Mouse (Mus musculus): Measurements from ENCODE around the gene D230025D16Rik. TPM values are rescaled to one million over a fixed set of nuclear protein-coding genes. Genes with fewer than 3 reads are reported as not detected.

D230025D16Rik gene
- polyA plus RNA-seq, 1 experiment from 2014 or later = 19.1 TPM

GRCm38 (mm10) chr8:105192182-105192581, 32.8 kb upstream of the D230025D16Rik start:
- 94% methylated on average over 5 of the region's 5 CpGs for WGBS
- Histone ChIP-seq H3K4me1 (replicated peaks; ENCODE audit: control insufficient read depth, insufficient read depth) (no peaks in the 10 kb centered on the region), H3K9ac (ENCODE audit: low read length) (no peak overlapping the region), H3K4me3 (ENCODE audit: low read depth, low read length) (no peak overlapping the region), H3K27me3 (ENCODE audit: control insufficient read depth, insufficient read depth, low read length) (no peaks in the 10 kb centered on the region), H3K9me3 (ENCODE audit: control insufficient read depth, low read length) (no peaks in the 10 kb centered on the region), H3K27ac (replicated peaks) (no peak overlapping the region), H3K4me2 (replicated peaks; ENCODE audit: low read depth) (no peak overlapping the region), H3K36me3 (ENCODE audit: control insufficient read depth, insufficient read depth, low read length) (peaks cover 10% of the 10 kb centered on the region)
- TF ChIP-seq EP300 (optimal IDR thresholded peaks at IDR 0.05) (no peak), CTCF (IDR thresholded peaks at IDR 0.05; ENCODE audit: low read depth) (no peak)
- no peak for ATAC-seq (ENCODE audit: low FRiP score, low TSS enrichment)
- DNase-seq (ENCODE audit: low spot score) = no peak

GRCm38 (mm10) chr8:105205748-105206147, 19.2 kb upstream of the D230025D16Rik start:
- Histone ChIP-seq H3K36me3 (ENCODE audit: control insufficient read depth, insufficient read depth, low read length) (peaks cover 2% of the 10 kb centered on the region; the same call in 1 of the 2 replicates), H3K27ac (replicated peaks) (no peak overlapping the region), H3K9ac (ENCODE audit: low read length) (no peak overlapping the region), H3K27me3 (ENCODE audit: control insufficient read depth, insufficient read depth, low read length) (no peaks in the 10 kb centered on the region), H3K4me3 (ENCODE audit: low read depth, low read length) (no peak overlapping the region), H3K4me1 (replicated peaks; ENCODE audit: control insufficient read depth, insufficient read depth) (no peaks in the 10 kb centered on the region), H3K4me2 (replicated peaks; ENCODE audit: low read depth) (no peak overlapping the region), H3K9me3 (ENCODE audit: control insufficient read depth, low read length) (no peaks in the 10 kb centered on the region)
- no peak for TF ChIP-seq EP300 (optimal IDR thresholded peaks at IDR 0.05)
- no peak for TF ChIP-seq CTCF (IDR thresholded peaks at IDR 0.05; ENCODE audit: low read depth)
- DNase-seq (ENCODE audit: low spot score) (no peak), ATAC-seq (ENCODE audit: low FRiP score, low TSS enrichment) (no peak)
- WGBS = 74% methylated on average over 1 of the region's 1 CpGs

- TF ChIP-seq CTCF (IDR thresholded peaks at IDR 0.05; ENCODE audit: low read depth) (no peak), EP300 (optimal IDR thresholded peaks at IDR 0.05) (no peak)
- Histone ChIP-seq H3K27me3 (ENCODE audit: control insufficient read depth, insufficient read depth, low read length) (no peaks in the 10 kb centered on the region), H3K9me3 (ENCODE audit: control insufficient read depth, low read length) (no peaks in the 10 kb centered on the region), H3K4me1 (replicated peaks; ENCODE audit: control insufficient read depth, insufficient read depth) (no peaks in the 10 kb centered on the region), H3K36me3 (ENCODE audit: control insufficient read depth, insufficient read depth, low read length) (peaks cover 2% of the 10 kb centered on the region; the same call in 1 of the 2 replicates), H3K4me3 (ENCODE audit: low read depth, low read length) (no peak overlapping the region), H3K9ac (ENCODE audit: low read length) (no peak overlapping the region), H3K4me2 (replicated peaks; ENCODE audit: low read depth) (no peak overlapping the region), H3K27ac (replicated peaks) (no peak overlapping the region)
- DNase-seq (ENCODE audit: low spot score) (no peak), ATAC-seq (ENCODE audit: low FRiP score, low TSS enrichment) (no peak)
- WGBS = 40% methylated on average over 7 of the region's 7 CpGs
Observed at GRCm38 (mm10) chr8:105206766-105207275, 18.1 kb upstream of the D230025D16Rik start.

- Histone ChIP-seq H3K4me1 (replicated peaks; ENCODE audit: control insufficient read depth, insufficient read depth) (no peaks in the 10 kb centered on the region), H3K9ac (ENCODE audit: low read length) (no peak overlapping the region), H3K27me3 (ENCODE audit: control insufficient read depth, insufficient read depth, low read length) (no peaks in the 10 kb centered on the region), H3K9me3 (ENCODE audit: control insufficient read depth, low read length) (no peaks in the 10 kb centered on the region), H3K4me2 (replicated peaks; ENCODE audit: low read depth) (no peak overlapping the region), H3K4me3 (ENCODE audit: low read depth, low read length) (no peak overlapping the region), H3K36me3 (ENCODE audit: control insufficient read depth, insufficient read depth, low read length) (peaks cover 2% of the 10 kb centered on the region; the same call in 1 of the 2 replicates), H3K27ac (replicated peaks) (no peak overlapping the region)
- WGBS = 85% methylated on average over 2 of the region's 2 CpGs
- TF ChIP-seq CTCF (IDR thresholded peaks at IDR 0.05; ENCODE audit: low read depth) (no peak), EP300 (optimal IDR thresholded peaks at IDR 0.05) (no peak)
- DNase-seq (ENCODE audit: low spot score) = no peak
- no peak for ATAC-seq (ENCODE audit: low FRiP score, low TSS enrichment)
Observed at GRCm38 (mm10) chr8:105207675-105208273, 17.2 kb upstream of the D230025D16Rik start.

- Histone ChIP-seq H3K36me3 (ENCODE audit: control insufficient read depth, insufficient read depth, low read length) (no peaks in the 10 kb centered on the region), H3K27me3 (ENCODE audit: control insufficient read depth, insufficient read depth, low read length) (no peaks in the 10 kb centered on the region), H3K9ac (ENCODE audit: low read length) (no peak overlapping the region), H3K4me1 (replicated peaks; ENCODE audit: control insufficient read depth, insufficient read depth) (no peaks in the 10 kb centered on the region), H3K9me3 (ENCODE audit: control insufficient read depth, low read length) (no peaks in the 10 kb centered on the region), H3K27ac (replicated peaks) (no peak overlapping the region), H3K4me3 (ENCODE audit: low read depth, low read length) (no peak overlapping the region), H3K4me2 (replicated peaks; ENCODE audit: low read depth) (no peak overlapping the region)
- no peak for ATAC-seq (ENCODE audit: low FRiP score, low TSS enrichment)
- DNase-seq (ENCODE audit: low spot score) = no peak
- WGBS = 86% methylated on average over 1 of the region's 1 CpGs
- TF ChIP-seq CTCF (IDR thresholded peaks at IDR 0.05; ENCODE audit: low read depth) (no peak), EP300 (optimal IDR thresholded peaks at IDR 0.05) (no peak)
Observed at GRCm38 (mm10) chr8:105209153-105210110, 15.5 kb upstream of the D230025D16Rik start.

Measured in stomach, postnatal 0 days (tissue).